Mouse (Mus musculus): ENCODE measurements around the gene Tmem132d. TPM values are rescaled to one million over a fixed set of nuclear protein-coding genes. Genes with fewer than 3 reads are reported as not detected.
"Not testable (repeated sequence)": the region's sequence is repeated elsewhere in the genome, so short reads cannot be mapped to it uniquely, and the experiment has no call there.

The Tmem132d gene
- polyA plus RNA-seq, 1 experiment from 2014 or later = 0.02 TPM

DNA sequence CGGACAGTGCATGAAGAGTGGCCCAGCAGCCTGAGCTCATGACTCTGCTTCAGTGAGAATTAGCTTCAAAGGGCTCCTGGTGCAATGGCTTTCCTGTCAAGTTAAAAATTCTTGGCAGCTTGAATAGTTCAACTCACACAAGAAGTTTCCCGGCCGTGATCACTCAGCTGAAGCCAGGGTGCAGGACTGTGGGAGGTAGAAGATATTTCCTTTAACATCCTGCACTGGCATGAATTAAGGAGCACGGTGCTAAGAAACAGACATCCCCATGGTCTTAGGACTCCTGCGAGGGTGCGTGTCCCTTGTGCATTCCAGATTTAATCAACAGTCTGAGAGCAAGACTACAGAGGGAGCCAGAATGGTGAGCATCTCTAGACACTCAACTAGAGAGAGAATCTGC, 480.1 kb downstream of the Tmem132d start:
- no peak overlapping the region for H3K9ac ChIP-seq
- no peaks in the 10 kb centered on the region for H3K4me1 ChIP-seq
- H3K4me3 ChIP-seq = no peak overlapping the region
- WGBS (ENCODE audit: insufficient replicate concordance) = 67% methylated on average over 6 of the region's 6 CpGs
- H3K9me3 ChIP-seq (replicated peaks) = peaks cover 26% of the 10 kb centered on the region
- no peak overlapping the region for H3K27ac ChIP-seq
- no peaks in the 10 kb centered on the region for H3K27me3 ChIP-seq (replicated peaks)
- no peak overlapping the region for H3K4me2 ChIP-seq
- ATAC-seq = no peak
- no peaks in the 10 kb centered on the region for H3K36me3 ChIP-seq

DNA sequence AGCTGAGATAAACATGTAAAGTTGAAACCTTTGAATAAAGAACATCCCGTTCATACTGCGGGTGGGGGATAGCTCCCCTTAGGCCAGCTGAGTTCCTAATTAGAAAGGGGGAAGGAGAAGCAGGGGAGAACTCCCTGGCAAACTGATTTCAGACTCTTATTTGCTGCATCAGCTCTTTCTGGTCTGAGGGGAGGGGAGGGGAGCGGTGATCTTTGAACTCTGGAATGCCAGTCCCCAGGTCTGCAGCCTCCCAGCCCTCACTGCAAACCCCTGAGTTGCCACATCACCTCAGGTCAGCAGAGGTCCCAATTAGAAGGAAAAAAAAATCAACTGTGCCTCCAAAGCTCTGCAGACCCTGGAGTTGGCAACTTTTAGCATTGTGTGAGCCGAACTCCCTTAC, 482.3 kb downstream of the Tmem132d start:
- no peak overlapping the region for H3K27ac ChIP-seq
- peaks cover 23% of the 10 kb centered on the region for H3K9me3 ChIP-seq (replicated peaks)
- no peak for ATAC-seq
- H3K27me3 ChIP-seq (replicated peaks) = no peaks in the 10 kb centered on the region
- H3K4me1 ChIP-seq = no peaks in the 10 kb centered on the region
- H3K36me3 ChIP-seq = no peaks in the 10 kb centered on the region
- no peak overlapping the region for H3K4me2 ChIP-seq
- WGBS (ENCODE audit: insufficient replicate concordance) = 62% methylated on average over 4 of the region's 4 CpGs
- no peak overlapping the region for H3K9ac ChIP-seq
- no peak overlapping the region for H3K4me3 ChIP-seq

DNA sequence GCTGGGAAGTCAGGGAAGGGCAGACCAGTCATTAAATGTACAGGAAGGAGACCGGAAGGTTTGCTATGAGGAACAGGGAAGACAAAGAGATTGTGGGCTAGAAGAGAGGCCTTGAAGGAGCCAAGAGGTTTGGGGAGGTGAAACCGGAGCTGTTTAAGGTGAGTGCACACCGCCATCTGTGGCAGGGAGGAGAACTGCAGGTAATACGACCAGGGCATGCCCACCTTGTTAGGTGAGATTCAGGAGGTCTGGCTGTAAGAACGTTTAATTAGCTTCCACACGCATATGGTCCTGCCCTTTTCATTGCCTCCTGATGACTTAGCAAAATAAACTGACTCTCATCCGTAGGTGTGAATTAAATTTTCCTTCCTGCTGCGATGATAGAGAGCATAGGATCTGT, 485.6 kb downstream of the Tmem132d start:
- no peak for ATAC-seq
- WGBS (ENCODE audit: insufficient replicate concordance) = 25% methylated on average over 8 of the region's 8 CpGs
- Histone ChIP-seq H3K36me3 (no peaks in the 10 kb centered on the region), H3K9me3 (replicated peaks) (peaks cover 29% of the 10 kb centered on the region), H3K27ac (no peak overlapping the region), H3K9ac (no peak overlapping the region), H3K4me3 (no peak overlapping the region), H3K27me3 (replicated peaks) (no peaks in the 10 kb centered on the region), H3K4me1 (no peaks in the 10 kb centered on the region), H3K4me2 (no peak overlapping the region)

DNA sequence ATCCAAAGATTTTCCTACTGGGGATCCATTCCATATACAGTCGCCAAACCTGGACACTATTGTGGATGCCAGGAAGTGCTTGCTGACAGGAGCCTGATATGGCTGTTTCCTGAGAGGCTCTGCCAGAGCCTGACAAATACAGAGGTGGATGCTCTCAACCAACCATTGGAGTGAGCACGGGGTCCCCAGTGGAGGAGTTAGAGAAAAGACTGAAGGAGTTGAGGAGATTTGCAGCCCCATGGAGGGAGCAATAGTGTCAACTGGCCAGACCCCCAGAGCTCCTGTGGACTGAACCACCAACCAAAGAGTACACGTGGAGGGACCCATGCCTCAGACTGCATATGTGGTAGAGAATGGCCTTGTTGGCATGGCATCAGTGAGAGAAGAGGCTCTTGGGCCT, 490.7 kb downstream of the Tmem132d start:
- not testable (repeated sequence) for H3K4me2 ChIP-seq; H3K9ac ChIP-seq; H3K36me3 ChIP-seq; H3K27me3 ChIP-seq (replicated peaks); H3K4me1 ChIP-seq; H3K27ac ChIP-seq; ATAC-seq; H3K4me3 ChIP-seq
- H3K9me3 ChIP-seq (replicated peaks) = peaks cover 18% of the 10 kb centered on the region; the same call in 1 of the 2 replicates
- WGBS (ENCODE audit: insufficient replicate concordance) = 54% methylated on average over 3 of the region's 3 CpGs

DNA sequence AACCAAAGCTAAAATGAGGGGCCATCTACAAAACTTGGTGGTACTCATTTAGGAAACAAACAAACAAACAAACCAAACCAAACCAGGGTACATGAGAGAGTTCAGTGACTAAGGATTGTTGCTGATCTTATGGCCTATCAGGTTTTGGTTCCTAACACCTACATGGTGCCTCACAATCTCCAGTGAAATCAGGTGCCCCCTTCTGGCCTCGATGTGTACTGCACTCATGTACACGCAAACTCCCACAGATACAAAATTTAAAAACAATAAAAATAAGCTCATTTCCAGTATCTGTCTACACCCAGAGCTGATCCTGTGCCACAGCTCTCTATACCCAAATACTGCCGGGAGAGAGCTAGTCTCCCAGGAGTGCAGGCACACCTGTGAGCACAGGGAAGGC, 495.0 kb downstream of the Tmem132d start:
- H3K9ac ChIP-seq = no peak overlapping the region
- no peak overlapping the region for H3K27ac ChIP-seq
- peaks cover 28% of the 10 kb centered on the region for H3K9me3 ChIP-seq (replicated peaks)
- H3K36me3 ChIP-seq = no peaks in the 10 kb centered on the region
- no peak for ATAC-seq
- H3K4me2 ChIP-seq = no peak overlapping the region
- H3K27me3 ChIP-seq (replicated peaks) = no peaks in the 10 kb centered on the region
- no peak overlapping the region for H3K4me3 ChIP-seq
- no peaks in the 10 kb centered on the region for H3K4me1 ChIP-seq
- WGBS (ENCODE audit: insufficient replicate concordance) = 59% methylated on average over 3 of the region's 3 CpGs

DNA sequence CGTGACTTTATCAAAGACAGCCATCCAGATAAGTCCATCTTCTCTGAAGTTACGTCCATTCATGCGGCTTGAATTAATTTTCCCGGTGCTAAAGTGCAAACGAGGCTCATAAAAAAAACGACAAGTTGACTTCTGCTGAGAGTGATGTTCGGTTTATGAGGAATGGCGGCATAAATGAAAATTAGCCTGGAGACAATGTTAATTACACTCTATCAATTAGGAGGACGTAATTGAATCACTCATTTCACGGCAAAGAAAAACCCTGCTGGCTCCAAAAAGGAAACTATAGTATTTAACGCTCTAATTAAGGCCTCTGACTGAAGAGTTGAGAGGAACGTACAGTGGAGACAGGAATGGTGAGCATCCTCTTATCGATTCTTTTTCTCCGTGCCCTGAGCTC, 503.2 kb downstream of the Tmem132d start:
- Histone ChIP-seq H3K27ac (no peak overlapping the region), H3K9ac (no peak overlapping the region), H3K4me2 (no peak overlapping the region), H3K36me3 (no peaks in the 10 kb centered on the region), H3K27me3 (replicated peaks) (no peaks in the 10 kb centered on the region), H3K4me1 (no peaks in the 10 kb centered on the region), H3K4me3 (no peak overlapping the region), H3K9me3 (replicated peaks) (peaks cover 44% of the 10 kb centered on the region)
- no peak for ATAC-seq
- 70% methylated on average over 14 of the region's 14 CpGs for WGBS (ENCODE audit: insufficient replicate concordance)

DNA sequence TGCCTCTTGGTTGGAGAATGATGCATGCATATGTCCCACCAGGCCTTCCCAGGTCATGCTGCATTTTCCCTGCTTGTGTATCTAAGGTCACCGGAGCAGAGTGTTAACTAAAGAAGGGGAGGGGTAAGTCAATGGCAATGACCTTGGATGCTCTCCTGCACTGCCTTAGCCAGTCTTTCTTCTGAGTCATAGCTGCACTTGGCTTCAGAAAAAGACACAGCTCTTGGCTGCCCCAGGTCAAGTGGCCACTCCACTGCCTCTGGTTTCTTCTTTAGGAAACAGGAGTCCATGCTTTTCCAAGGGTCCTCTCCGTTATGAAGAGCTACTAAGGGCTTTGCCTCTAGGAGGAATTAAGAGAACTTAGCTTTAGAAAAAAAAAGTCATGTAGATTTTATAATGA, 506.2 kb downstream of the Tmem132d start:
- H3K36me3 ChIP-seq = no peaks in the 10 kb centered on the region
- no peak overlapping the region for H3K4me3 ChIP-seq
- ATAC-seq = no peak

DNA sequence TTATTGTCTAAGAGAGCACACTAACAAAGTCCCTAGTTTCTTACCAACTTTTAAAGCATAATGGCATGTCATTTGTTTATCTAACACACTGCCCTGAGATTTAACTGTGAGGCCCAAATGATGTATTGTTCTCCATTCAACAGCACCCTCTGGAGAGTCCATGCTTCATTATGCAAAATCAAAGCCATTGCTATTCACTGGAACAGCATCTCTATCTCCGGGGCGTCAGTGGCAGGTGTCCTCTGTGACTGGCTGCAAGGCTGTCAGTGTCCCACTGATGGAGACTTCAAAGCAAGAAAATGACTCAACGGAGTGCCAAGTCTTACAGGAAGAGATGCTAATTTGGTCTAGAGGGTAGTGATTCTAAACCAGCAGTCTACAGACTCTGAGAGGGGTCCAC, 508.8 kb downstream of the Tmem132d start:
- Histone ChIP-seq H3K4me2 (no peak overlapping the region), H3K9me3 (replicated peaks) (peaks cover 20% of the 10 kb centered on the region; the same call in 1 of the 2 replicates), H3K4me3 (no peak overlapping the region), H3K27me3 (replicated peaks) (no peaks in the 10 kb centered on the region), H3K36me3 (no peaks in the 10 kb centered on the region), H3K9ac (no peak overlapping the region), H3K27ac (no peak overlapping the region), H3K4me1 (no peaks in the 10 kb centered on the region)
- no peak for ATAC-seq
- WGBS (ENCODE audit: insufficient replicate concordance) = 65% methylated on average over 3 of the region's 3 CpGs

More for the DNA sequence above, 506.2 kb downstream of the Tmem132d start:
- Histone ChIP-seq H3K4me1 (no peaks in the 10 kb centered on the region), H3K4me2 (no peak overlapping the region), H3K9me3 (replicated peaks) (peaks cover 36% of the 10 kb centered on the region), H3K27ac (no peak overlapping the region), H3K27me3 (replicated peaks) (no peaks in the 10 kb centered on the region), H3K9ac (no peak overlapping the region)
- 62% methylated on average over 2 of the region's 2 CpGs for WGBS (ENCODE audit: insufficient replicate concordance)

DNA sequence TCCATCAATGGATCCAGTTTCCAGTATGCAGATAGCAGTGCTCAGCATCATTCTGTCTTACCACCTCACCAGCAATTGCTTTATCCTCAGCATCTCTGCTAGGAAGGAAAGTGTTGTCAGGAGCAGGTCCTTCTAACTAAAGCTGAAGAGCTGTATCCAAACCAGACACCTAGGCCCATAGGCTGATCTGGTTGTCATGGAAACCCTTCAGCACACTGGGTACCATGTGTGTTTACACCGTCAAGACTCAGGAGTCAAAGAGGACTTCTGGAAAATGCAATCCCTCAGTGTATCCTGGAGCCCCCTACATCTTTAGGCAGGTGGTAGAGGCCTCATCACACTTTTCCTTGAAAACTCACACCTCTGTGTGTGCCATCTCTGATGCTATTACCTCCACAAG, 513.7 kb downstream of the Tmem132d start:
- Histone ChIP-seq H3K4me1 (no peaks in the 10 kb centered on the region), H3K4me3 (no peak overlapping the region), H3K9me3 (replicated peaks) (peaks cover 27% of the 10 kb centered on the region), H3K9ac (no peak overlapping the region), H3K27me3 (replicated peaks) (no peaks in the 10 kb centered on the region), H3K4me2 (no peak overlapping the region), H3K27ac (no peak overlapping the region), H3K36me3 (no peaks in the 10 kb centered on the region)
- no peak for ATAC-seq
- 43% methylated on average over 1 of the region's 1 CpGs for WGBS (ENCODE audit: insufficient replicate concordance)

DNA sequence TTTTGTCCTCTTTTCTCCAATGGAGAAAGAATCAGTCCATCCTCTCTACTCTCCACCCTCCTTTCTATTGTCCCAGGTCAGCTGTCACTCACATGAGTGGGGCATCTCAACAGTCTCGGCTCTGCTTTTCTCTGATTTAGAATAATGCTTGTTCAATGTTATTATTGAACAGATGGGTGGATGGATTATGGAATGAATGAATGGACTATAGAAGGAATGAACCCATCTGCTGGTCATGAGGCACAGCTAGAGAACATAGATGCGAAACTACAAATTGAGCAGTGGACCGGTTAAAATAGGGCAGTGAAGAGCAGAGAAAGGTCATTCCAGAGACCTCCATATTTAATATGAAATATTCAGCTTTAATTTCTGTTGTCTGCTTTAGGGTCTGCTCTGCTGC, 514.5 kb downstream of the Tmem132d start:
- Histone ChIP-seq H3K4me2 (no peak overlapping the region), H3K4me3 (no peak overlapping the region), H3K9me3 (replicated peaks) (peaks cover 21% of the 10 kb centered on the region), H3K36me3 (no peaks in the 10 kb centered on the region), H3K4me1 (no peaks in the 10 kb centered on the region), H3K9ac (no peak overlapping the region), H3K27ac (no peak overlapping the region), H3K27me3 (replicated peaks) (no peaks in the 10 kb centered on the region)
- no peak for ATAC-seq
- 75% methylated on average over 3 of the region's 3 CpGs for WGBS (ENCODE audit: insufficient replicate concordance)

DNA sequence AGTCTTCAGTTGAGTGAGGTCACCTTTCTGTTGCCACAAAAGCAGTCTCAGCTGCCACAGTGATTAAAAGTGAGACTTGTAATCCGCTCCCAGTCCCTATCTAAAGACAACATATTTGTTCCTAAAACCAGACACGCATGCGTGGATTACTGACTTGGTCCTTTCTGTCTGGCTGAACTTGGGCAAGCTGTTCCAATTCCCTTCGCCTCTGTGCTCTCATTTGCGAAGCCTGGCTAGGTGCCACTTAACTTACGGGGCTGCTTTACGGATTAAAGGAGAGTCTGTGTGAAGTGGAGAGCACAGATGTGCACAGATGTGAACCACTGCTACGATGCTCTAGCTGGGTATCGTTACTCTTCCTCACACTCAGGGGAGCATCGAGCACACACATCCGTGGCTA, 518.7 kb downstream of the Tmem132d start:
- H3K4me3 ChIP-seq = no peak overlapping the region
- H3K27ac ChIP-seq = no peak overlapping the region
- H3K4me1 ChIP-seq = no peaks in the 10 kb centered on the region
- 74% methylated on average over 11 of the region's 11 CpGs for WGBS (ENCODE audit: insufficient replicate concordance)
- H3K27me3 ChIP-seq (replicated peaks) = no peaks in the 10 kb centered on the region
- peaks cover 21% of the 10 kb centered on the region for H3K9me3 ChIP-seq (replicated peaks)
- no peak for ATAC-seq
- no peak overlapping the region for H3K9ac ChIP-seq
- no peak overlapping the region for H3K4me2 ChIP-seq
- H3K36me3 ChIP-seq = no peaks in the 10 kb centered on the region

DNA sequence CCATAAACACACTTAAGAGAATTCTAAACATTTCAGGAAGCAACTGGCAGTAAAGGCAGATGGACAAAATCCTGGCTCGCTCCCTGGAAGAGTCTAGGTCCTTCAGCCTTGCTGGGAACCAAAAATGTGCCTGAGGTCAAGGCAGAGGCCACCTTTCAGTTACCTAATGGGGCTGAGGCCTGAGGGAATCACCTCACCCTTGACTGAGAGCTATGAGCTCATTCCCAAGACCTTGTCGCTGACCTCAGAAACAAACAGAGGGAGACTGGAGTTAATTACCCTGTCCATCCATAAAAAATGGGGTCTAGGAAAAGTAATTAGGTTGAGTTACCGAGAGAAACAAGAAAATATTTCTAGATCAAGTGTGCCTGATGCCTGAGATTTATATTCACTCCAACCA, 521.3 kb downstream of the Tmem132d start:
- Histone ChIP-seq H3K4me3 (no peak overlapping the region), H3K27ac (no peak overlapping the region), H3K36me3 (no peaks in the 10 kb centered on the region), H3K9me3 (replicated peaks) (peaks cover 18% of the 10 kb centered on the region), H3K4me2 (no peak overlapping the region), H3K27me3 (replicated peaks) (no peaks in the 10 kb centered on the region), H3K9ac (no peak overlapping the region), H3K4me1 (no peaks in the 10 kb centered on the region)
- WGBS (ENCODE audit: insufficient replicate concordance) = 42% methylated on average over 3 of the region's 3 CpGs
- no peak for ATAC-seq

DNA sequence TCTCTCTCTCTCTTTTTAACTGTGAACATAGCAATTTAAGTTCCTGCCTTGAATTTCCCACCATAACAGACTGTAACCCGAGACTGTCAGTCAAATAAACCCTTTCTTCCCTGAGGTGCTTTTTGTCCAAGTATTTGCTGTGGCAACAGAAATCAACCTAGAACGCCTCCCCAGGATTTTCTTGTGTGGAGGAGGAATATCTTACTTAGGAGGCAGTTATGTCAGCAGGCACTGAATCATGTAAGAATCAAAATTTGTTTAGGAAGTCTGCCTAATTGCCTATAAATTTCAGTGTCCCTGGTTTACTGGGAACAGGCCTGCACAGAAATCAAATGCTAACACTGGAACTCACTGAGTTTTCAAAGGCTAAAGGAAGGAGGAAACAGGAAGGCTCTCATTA, 522.5 kb downstream of the Tmem132d start:
- no peaks in the 10 kb centered on the region for H3K27me3 ChIP-seq (replicated peaks)
- WGBS (ENCODE audit: insufficient replicate concordance) = 53% methylated on average over 2 of the region's 2 CpGs
- no peaks in the 10 kb centered on the region for H3K4me1 ChIP-seq
- H3K9ac ChIP-seq = no peak overlapping the region
- no peak overlapping the region for H3K27ac ChIP-seq
- no peak overlapping the region for H3K4me2 ChIP-seq
- no peak overlapping the region for H3K4me3 ChIP-seq
- ATAC-seq = no peak
- H3K36me3 ChIP-seq = no peaks in the 10 kb centered on the region
- peaks cover 19% of the 10 kb centered on the region for H3K9me3 ChIP-seq (replicated peaks)

Data from liver, embryonic 12.5 days (tissue).